ENCODE assay signal across 18 mouse cellular contexts in genomic region chr4:82298606-82299005, GRCm38 (mm10).
"Had no signal": no experiment of that assay in that cellular context is flagged by ENCODE, and none has a peak within 500 bp of the region (broad histone marks: within the 10 kb centered on the region; RNA-seq: fewer than 3 reads in every experiment).

No protein-coding gene starts in this region.

- H3K9me3 ChIP-seq: midbrain, embryonic 10.5 days; midbrain, embryonic 13.5 days; midbrain, embryonic 15.5 days; neural tube, embryonic 13.5 days; neural tube, embryonic 15.5 days had no signal

- DNase-seq: lung, adult 18-20 months; lung, embryonic 14.5 days; lung, postnatal 10 days; lung, postnatal 4 days; retina, postnatal 1 day; right cerebral cortex, adult 18-20 months; right cerebral cortex, postnatal 25 days; right cerebral cortex, postnatal 4 days; spleen, adult 18-20 months; thymus, adult 18-20 months; thymus, postnatal 14 days; thymus, postnatal 36 days had no signal

- H3K27me3 ChIP-seq: midbrain, embryonic 13.5 days; midbrain, embryonic 15.5 days; neural tube, embryonic 13.5 days; neural tube, embryonic 15.5 days had no signal

- H3K27ac ChIP-seq: midbrain, embryonic 10.5 days; midbrain, embryonic 13.5 days; midbrain, embryonic 15.5 days; neural tube, embryonic 13.5 days; neural tube, embryonic 15.5 days had no signal

- ATAC-seq: midbrain, embryonic 13.5 days; midbrain, embryonic 15.5 days had no signal

- H3K36me3 ChIP-seq: midbrain, embryonic 10.5 days; midbrain, embryonic 13.5 days; midbrain, embryonic 15.5 days; neural tube, embryonic 15.5 days had no signal

- H3K4me2 ChIP-seq: lung, embryonic 14.5 days; midbrain, embryonic 13.5 days; midbrain, embryonic 15.5 days; neural tube, embryonic 13.5 days; neural tube, embryonic 15.5 days had no signal

- H3K9ac ChIP-seq: lung, embryonic 14.5 days; midbrain, embryonic 13.5 days; midbrain, embryonic 15.5 days; neural tube, embryonic 13.5 days; neural tube, embryonic 15.5 days had no signal

- H3K4me3 ChIP-seq: midbrain, embryonic 10.5 days; midbrain, embryonic 13.5 days; midbrain, embryonic 15.5 days; myocyte; neural tube, embryonic 13.5 days; neural tube, embryonic 15.5 days had no signal
